Mouse (Mus musculus): ENCODE data around the gene Kctd15. TPM values are rescaled to one million over a fixed set of nuclear protein-coding genes. Genes with fewer than 3 reads are reported as not detected.

Kctd15 gene
- polyA plus RNA-seq, 1 experiment from 2014 or later = 31.7 TPM

DNA sequence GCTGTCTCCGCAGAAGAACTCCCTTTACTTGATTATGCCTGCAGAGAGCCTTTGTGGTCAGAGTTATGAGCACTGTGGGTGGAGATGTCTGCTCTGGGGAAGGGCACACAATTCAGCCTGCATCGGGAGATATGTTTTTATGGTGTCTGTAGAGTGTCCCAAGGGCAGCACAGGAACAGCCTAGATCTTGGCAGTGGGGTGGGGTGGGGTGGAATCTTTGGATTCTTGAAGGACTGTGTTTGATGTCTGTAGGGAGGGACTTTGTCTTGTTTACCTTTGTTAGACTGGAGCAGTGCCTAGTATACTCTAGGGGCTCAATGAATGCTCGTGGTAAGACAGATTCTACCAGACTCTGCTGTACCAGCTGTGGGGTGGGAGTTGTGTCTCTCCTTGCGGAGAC lies 28.6 kb upstream of the Kctd15 start:
- H3K9me3 ChIP-seq = no peaks in the 10 kb centered on the region
- ATAC-seq (replicated peaks) = no peak
- H3K9ac ChIP-seq = no peak overlapping the region
- H3K36me3 ChIP-seq (replicated peaks) = no peaks in the 10 kb centered on the region
- no peak overlapping the region for H3K4me2 ChIP-seq
- H3K27me3 ChIP-seq (replicated peaks) = no peaks in the 10 kb centered on the region
- peaks cover 20% of the 10 kb centered on the region for H3K4me1 ChIP-seq
- H3K4me3 ChIP-seq = no peak overlapping the region
- H3K27ac ChIP-seq = no peak overlapping the region
- WGBS = 66% methylated on average over 4 of the region's 4 CpGs

DNA sequence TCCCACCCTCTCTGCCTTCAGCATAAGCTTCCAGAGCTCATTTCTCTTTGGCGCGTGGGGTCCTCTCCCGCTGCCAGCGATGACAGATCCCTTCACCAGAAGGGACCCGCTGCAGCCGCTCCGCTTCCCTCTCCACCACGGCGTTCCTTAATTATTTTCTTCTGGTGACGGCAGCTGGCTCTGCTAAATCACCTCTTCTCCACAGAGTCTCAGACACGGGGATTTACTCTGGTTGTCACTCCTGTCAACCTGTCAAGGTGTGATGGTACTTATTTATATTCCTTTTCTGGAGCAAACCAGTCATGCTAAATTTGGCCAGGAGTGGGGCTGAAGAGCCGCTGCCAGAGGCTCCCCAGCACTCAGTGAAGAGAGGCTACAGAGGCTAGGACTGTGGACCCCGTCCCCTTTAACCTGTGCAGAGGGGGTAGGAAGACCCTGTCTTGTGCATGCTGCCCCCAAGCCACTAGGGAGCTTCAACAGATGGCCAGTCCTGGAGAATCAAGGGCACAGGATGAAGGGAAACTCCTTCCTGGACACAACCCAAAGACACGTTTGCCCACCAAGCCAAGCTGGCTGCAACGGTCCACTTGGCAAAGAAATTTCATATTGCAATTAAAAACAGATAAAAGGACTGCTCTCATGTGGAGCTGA lies 24.4 kb upstream of the Kctd15 start:
- no peak overlapping the region for H3K4me3 ChIP-seq
- H3K27me3 ChIP-seq (replicated peaks) = peaks cover 1% of the 10 kb centered on the region
- no peak overlapping the region for H3K9ac ChIP-seq
- WGBS = 39% methylated on average over 15 of the region's 15 CpGs
- no peak overlapping the region for H3K4me2 ChIP-seq
- peak; percentile 74 for ATAC-seq (replicated peaks)
- peak overlapping the region; percentile 43 for H3K27ac ChIP-seq
- H3K4me1 ChIP-seq = peaks cover 17% of the 10 kb centered on the region
- H3K9me3 ChIP-seq = no peaks in the 10 kb centered on the region
- no peaks in the 10 kb centered on the region for H3K36me3 ChIP-seq (replicated peaks)

DNA sequence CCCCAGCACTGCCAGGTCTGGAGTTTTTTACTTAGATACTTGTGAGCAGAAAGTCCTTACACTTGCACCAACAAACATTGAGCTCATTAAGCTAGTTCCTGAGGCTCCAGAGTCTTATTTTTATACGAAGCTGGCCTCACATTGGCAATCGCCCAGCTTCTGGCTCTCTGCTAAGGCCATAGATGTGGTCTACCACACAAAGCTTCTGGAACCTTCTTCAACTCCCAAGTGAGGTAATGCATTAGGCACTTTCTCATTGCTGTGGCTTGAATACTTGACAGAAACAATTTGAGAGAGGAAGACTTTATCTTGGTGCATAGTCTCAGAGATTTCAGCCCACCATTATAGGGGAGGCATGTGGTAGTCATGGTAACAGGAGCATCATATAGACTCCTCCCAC lies 23.4 kb upstream of the Kctd15 start:
- Histone ChIP-seq H3K9me3 (no peaks in the 10 kb centered on the region), H3K9ac (no peak overlapping the region), H3K4me2 (no peak overlapping the region), H3K27ac (no peak overlapping the region), H3K36me3 (replicated peaks) (no peaks in the 10 kb centered on the region), H3K4me1 (peaks cover 27% of the 10 kb centered on the region), H3K27me3 (replicated peaks) (peaks cover 11% of the 10 kb centered on the region), H3K4me3 (no peak overlapping the region)
- 76% methylated on average over 2 of the region's 2 CpGs for WGBS
- ATAC-seq (replicated peaks) = no peak

DNA sequence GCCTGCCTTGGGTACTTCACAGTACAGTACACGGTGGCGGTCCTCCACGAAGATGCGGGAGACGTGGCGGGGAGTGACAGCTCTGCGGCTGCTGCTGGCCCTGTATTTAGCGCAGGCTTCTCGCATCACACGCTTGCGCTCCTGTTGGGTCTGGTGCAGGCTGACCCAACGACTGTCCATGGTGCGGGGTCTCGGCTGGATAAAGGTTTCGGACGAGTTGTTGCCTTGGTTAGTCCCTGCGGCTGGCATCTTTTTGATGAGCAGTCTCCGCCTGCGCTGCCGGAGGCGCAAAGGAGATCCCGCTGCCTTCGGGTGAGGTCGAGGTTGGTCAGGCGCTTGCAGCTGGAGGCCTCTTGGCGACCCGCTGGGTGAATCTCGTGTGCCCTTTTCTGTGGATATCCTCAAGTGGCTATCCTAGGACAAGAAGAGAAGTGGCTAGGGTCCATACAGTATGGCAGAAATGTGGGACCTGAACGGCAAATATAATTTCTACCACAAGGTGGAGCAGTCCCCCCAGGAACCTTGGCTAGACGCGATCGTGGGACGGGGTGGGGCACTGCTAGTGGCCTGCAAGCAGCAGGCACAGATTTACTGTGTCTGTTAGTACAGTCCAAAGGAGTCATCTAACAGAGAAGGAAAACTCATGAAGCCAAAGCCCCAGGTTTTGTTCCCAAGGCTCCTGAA lies 19.4 kb upstream of the Kctd15 start:
- H3K27ac ChIP-seq = no peak overlapping the region
- WGBS = 3% methylated on average over 33 of the region's 33 CpGs
- H3K4me2 ChIP-seq = peak overlapping the region; percentile 66
- H3K27me3 ChIP-seq (replicated peaks) = peaks cover 32% of the 10 kb centered on the region
- peaks cover 21% of the 10 kb centered on the region for H3K4me1 ChIP-seq
- peak overlapping the region; percentile 38 for H3K4me3 ChIP-seq
- no peaks in the 10 kb centered on the region for H3K9me3 ChIP-seq
- H3K36me3 ChIP-seq (replicated peaks) = no peaks in the 10 kb centered on the region
- H3K9ac ChIP-seq = peak overlapping the region; percentile 44
- ATAC-seq (replicated peaks) = peak; percentile 24

DNA sequence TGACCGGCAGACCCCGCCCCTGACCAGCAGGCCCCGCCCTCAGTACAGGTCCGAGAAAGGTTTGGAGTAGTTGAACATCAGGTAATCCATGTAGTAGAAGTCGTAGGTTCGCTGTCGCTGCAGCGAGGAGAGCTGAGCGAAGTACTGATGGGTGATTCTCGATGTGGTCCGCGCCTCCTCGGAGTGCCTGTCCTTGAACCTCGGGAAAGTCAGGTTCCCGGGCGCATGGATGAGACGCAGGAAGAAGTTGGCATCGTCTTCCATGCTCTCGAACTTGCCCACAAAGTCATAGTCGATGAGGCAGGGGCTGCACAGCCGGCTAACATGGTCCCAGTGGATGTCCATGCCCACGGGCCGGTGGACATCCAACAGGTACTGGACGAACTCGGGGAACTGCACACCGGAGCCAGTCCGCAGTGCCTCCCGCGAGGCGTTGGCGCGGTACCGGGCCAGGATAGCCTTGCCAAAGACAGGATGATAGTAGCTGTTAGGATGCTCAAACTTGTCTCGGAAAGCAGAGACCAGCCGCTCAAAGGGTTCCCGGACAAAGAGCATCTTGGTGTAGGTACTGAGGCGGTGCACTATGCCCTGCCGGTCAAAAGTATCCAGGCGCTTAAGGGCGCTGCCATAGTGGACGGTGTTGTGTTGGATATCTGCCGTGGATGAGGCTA lies 18.7 kb upstream of the Kctd15 start:
- 13% methylated on average over 42 of the region's 42 CpGs for WGBS
- Histone ChIP-seq H3K4me2 (peak overlapping the region; percentile 66), H3K4me3 (peak overlapping the region; percentile 38), H3K27me3 (replicated peaks) (peaks cover 32% of the 10 kb centered on the region), H3K9me3 (no peaks in the 10 kb centered on the region), H3K27ac (no peak overlapping the region), H3K4me1 (peaks cover 14% of the 10 kb centered on the region), H3K9ac (0 out of 2 replicates have a peak overlapping the region, but pooled peaks have one; percentile 44), H3K36me3 (replicated peaks) (no peaks in the 10 kb centered on the region)
- ATAC-seq (replicated peaks) = no peak

DNA sequence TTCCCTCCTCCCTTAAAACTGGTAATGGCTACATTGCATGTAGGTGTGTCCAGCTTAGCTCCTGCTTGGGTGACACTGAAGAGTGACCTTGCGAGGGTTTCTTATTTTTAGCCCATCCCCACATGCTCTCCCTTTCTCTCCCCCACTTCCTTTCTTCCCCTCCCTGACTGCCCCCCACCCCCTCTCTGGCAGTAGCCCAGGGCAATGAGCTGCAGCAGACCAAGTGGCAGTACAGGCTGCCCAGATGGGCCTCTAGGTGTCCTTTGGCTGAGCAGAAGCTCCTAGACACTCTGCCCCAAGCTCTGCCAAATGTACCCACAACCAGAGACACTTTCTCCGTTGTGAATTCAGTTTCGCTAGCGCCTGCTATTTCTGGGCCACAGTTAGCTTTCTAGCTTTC lies 16.4 kb upstream of the Kctd15 start:
- H3K9me3 ChIP-seq = no peaks in the 10 kb centered on the region
- H3K36me3 ChIP-seq (replicated peaks) = no peaks in the 10 kb centered on the region
- H3K4me2 ChIP-seq = no peak overlapping the region
- no peak overlapping the region for H3K9ac ChIP-seq
- WGBS = 78% methylated on average over 4 of the region's 4 CpGs
- H3K4me3 ChIP-seq = no peak overlapping the region
- H3K4me1 ChIP-seq = peaks cover 12% of the 10 kb centered on the region
- H3K27me3 ChIP-seq (replicated peaks) = peaks cover 32% of the 10 kb centered on the region
- no peak overlapping the region for H3K27ac ChIP-seq
- no peak for ATAC-seq (replicated peaks)

DNA sequence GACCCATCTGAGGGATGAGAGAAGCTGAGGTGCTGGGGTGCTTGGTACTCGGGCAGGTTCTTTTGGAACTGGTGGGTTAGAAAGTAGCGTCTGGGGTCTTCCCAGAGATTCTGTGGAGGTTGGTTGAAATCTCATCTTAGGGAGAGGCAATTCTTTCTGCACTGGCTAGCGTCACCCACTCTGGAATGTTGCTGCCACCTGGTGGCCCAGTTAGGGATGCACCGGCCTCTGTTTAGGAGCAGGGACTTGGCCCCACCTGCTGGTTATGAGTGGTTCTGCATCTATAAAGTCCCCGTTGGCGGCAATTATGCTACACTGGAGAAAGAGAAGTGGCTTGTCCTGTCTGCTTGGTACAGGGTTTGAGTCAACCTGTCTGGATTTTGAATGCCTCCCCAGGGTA lies 15.4 kb upstream of the Kctd15 start:
- Histone ChIP-seq H3K27me3 (replicated peaks) (peaks cover 32% of the 10 kb centered on the region), H3K27ac (no peak overlapping the region), H3K9ac (no peak overlapping the region), H3K4me3 (no peak overlapping the region), H3K36me3 (replicated peaks) (no peaks in the 10 kb centered on the region), H3K9me3 (no peaks in the 10 kb centered on the region), H3K4me2 (no peak overlapping the region), H3K4me1 (peaks cover 12% of the 10 kb centered on the region)
- peak; percentile 61 for ATAC-seq (replicated peaks)
- 2% methylated on average over 6 of the region's 6 CpGs for WGBS

DNA sequence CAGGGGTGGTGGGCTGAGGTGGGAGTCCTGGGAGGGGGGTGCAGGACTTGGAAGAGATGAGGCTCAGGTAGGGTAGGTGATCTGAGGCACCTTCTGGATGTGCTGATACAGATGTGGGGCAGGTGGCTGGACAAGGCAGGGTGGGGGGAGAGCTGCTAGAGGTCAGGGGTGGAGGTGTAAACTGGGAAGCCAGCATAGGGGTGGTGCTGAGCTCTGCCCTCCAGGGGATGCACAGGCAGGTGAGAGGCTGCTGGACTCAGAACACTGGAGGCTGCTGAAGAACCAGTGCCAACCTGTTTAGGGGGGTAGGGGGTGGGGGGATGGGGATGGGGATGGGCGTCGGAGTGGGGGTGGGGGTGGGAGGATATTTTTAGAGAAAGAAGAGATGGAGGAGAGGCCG lies 14.2 kb upstream of the Kctd15 start:
- Histone ChIP-seq H3K27ac (no peak overlapping the region), H3K27me3 (replicated peaks) (peaks cover 30% of the 10 kb centered on the region), H3K4me2 (no peak overlapping the region), H3K36me3 (replicated peaks) (no peaks in the 10 kb centered on the region), H3K4me1 (peaks cover 10% of the 10 kb centered on the region), H3K4me3 (no peak overlapping the region), H3K9me3 (no peaks in the 10 kb centered on the region), H3K9ac (no peak overlapping the region)
- no peak for ATAC-seq (replicated peaks)
- 87% methylated on average over 3 of the region's 3 CpGs for WGBS

DNA sequence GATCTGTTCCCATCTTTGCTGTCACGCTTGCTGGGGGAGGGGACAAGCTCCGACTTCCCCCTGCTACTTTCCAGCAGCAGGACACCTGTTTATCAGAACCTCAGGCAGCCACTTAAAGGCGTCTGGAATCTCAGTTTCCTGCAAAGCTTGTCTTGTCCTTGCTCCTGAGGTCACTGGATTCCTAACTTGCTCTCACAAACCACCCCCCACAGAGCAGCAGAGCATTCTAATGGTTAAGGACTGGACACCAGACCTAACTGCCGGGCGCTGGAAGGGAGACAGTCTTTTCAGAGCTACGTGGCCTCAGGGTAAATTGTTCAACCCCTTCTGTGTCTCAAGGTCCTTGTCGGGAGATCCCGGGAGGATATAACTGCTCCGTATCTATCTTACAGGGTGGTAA lies 12.8 kb upstream of the Kctd15 start:
- Histone ChIP-seq H3K27ac (no peak overlapping the region), H3K9me3 (no peaks in the 10 kb centered on the region), H3K36me3 (replicated peaks) (no peaks in the 10 kb centered on the region), H3K9ac (no peak overlapping the region), H3K4me2 (no peak overlapping the region), H3K4me3 (no peak overlapping the region), H3K4me1 (no peaks in the 10 kb centered on the region), H3K27me3 (replicated peaks) (peaks cover 15% of the 10 kb centered on the region)
- 24% methylated on average over 9 of the region's 9 CpGs for WGBS
- no peak for ATAC-seq (replicated peaks)

DNA sequence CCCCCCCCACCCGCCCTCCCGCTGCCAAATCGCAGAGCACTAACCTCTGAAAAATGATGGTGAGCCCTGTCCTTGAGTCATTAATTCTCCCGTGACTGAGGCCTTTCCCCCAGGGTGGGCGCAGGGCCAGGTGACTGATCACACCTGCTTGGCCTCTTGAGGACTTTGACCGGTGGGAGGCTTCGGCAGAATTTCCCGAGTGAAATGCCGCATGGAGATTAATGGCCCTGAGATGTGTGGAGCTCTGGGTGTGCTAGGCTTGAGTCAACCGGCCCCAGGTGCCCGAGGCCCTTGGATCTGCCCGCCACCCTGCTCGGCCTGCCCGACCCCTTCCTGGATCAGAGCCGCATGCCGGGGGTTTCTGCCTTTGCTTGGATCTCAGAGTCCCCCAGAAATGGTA lies 11.3 kb upstream of the Kctd15 start:
- no peak overlapping the region for H3K27ac ChIP-seq
- peaks cover 4% of the 10 kb centered on the region; the same call in 1 of the 2 replicates for H3K27me3 ChIP-seq (replicated peaks)
- no peaks in the 10 kb centered on the region; the same call in 1 of the 2 replicates for H3K4me1 ChIP-seq
- WGBS = 84% methylated on average over 16 of the region's 16 CpGs
- H3K9ac ChIP-seq = no peak overlapping the region
- ATAC-seq (replicated peaks) = no peak
- no peaks in the 10 kb centered on the region for H3K9me3 ChIP-seq
- H3K36me3 ChIP-seq (replicated peaks) = no peaks in the 10 kb centered on the region
- H3K4me3 ChIP-seq = no peak overlapping the region
- H3K4me2 ChIP-seq = no peak overlapping the region

DNA sequence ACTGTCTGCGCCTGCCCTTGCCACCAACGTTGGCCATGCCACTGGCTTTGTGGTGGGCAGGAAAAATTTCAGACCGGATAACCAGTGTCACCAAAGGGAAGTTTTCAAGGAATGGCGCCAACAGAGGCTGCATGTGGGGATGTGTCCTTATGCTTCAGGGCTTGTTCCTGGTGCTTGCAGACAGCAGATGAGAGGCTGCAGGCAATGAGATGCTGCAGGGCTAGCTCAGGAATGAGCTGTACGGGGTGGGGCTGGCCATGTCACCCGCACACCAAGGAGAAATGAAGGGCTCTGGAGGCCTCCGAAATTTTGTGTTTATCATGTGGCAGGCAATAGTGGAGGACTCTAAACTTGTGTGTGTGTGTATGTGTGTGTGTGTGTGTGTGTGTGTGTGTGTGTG lies 6.6 kb upstream of the Kctd15 start:
- WGBS = 43% methylated on average over 7 of the region's 7 CpGs
- H3K9ac ChIP-seq = no peak overlapping the region

DNA sequence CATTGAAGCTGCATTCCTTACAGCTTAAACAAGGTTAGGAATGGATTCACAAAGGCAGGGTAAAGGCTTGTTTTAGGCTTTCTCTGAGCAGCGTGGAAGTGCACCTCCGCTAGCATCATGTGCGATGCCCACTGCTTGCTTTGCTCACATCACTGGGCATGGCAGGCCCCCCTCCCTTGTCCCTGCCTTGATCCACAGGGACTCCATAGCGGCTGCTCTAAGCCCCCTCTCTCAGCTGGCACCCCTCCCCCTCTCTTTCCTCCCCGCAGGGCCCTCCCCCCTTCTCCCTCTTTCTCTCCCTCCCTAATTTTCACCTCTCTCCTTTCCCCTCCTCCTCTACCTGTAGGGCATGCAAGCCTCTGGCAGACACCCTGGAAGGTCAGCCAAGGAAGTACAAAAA lies 5.7 kb upstream of the Kctd15 start:
- no peak overlapping the region for H3K9ac ChIP-seq
- H3K27me3 ChIP-seq (replicated peaks) = no peaks in the 10 kb centered on the region
- H3K4me1 ChIP-seq = peaks cover 7% of the 10 kb centered on the region
- no peak overlapping the region for H3K4me3 ChIP-seq
- no peak overlapping the region for H3K4me2 ChIP-seq
- no peaks in the 10 kb centered on the region for H3K36me3 ChIP-seq (replicated peaks)
- WGBS = 7% methylated on average over 5 of the region's 5 CpGs
- H3K27ac ChIP-seq = peak overlapping the region; percentile 56
- no peaks in the 10 kb centered on the region for H3K9me3 ChIP-seq
- no peak; the same call in 1 of the 2 replicates for ATAC-seq (replicated peaks)

More for the DNA sequence above, 6.6 kb upstream of the Kctd15 start:
- Histone ChIP-seq H3K27ac (no peak overlapping the region), H3K4me3 (no peak overlapping the region), H3K36me3 (replicated peaks) (no peaks in the 10 kb centered on the region), H3K4me2 (no peak overlapping the region), H3K4me1 (peaks cover 7% of the 10 kb centered on the region), H3K9me3 (no peaks in the 10 kb centered on the region), H3K27me3 (replicated peaks) (no peaks in the 10 kb centered on the region)
- no peak for ATAC-seq (replicated peaks)
